Mouse (Mus musculus) C2C12 (cell line): ENCODE measurements around the gene R3hcc1l. TPM values are rescaled to one million over a fixed set of nuclear protein-coding genes. Genes with fewer than 3 reads are reported as not detected.

Source experiments
- H3K27me3 ChIP-seq: one replicate; pipeline ENCODE4 v1.6.1; 2011; ENCODE audit not compliant: control insufficient read depth, insufficient read depth, insufficient read length
- H3K36me3 ChIP-seq: one replicate; pipeline ENCODE4 v1.6.1; 2011; ENCODE audit not compliant: control insufficient read depth, insufficient read depth
- H3K4me3 ChIP-seq: one replicate; pipeline ENCODE4 v1.5.1; 2011; ENCODE audit warnings: mild to moderate bottlenecking, control low read depth; ENCODE audit not compliant: poor library complexity, insufficient read depth, severe bottlenecking
- H3K79me2 ChIP-seq: one replicate; pipeline ENCODE4 v1.6.1; 2011; ENCODE audit not compliant: control insufficient read depth, insufficient read depth
- H3K79me3 ChIP-seq: one replicate; pipeline ENCODE4 v1.6.1; 2011; ENCODE audit warnings: low read depth, control low read depth
- H3ac ChIP-seq: one replicate; pipeline ENCODE3; 2011; ENCODE audit warnings: low read depth; ENCODE audit not compliant: control insufficient read depth, insufficient read length
- CEBPB ChIP-seq: IDR thresholded peaks from one replicate; pipeline ENCODE4 v1.6.1; 2011; ENCODE audit warnings: low read depth, mild to moderate bottlenecking, control low read depth, moderate library complexity
- CTCF ChIP-seq: IDR thresholded peaks from one replicate; pipeline ENCODE4 v1.5.1; 2011; ENCODE audit not compliant: control insufficient read depth, insufficient read depth, insufficient read length
- FOSL1 ChIP-seq: IDR thresholded peaks from one replicate; pipeline ENCODE4 v1.8.0; 2011; ENCODE audit warnings: mild to moderate bottlenecking, low read length; ENCODE audit not compliant: poor library complexity, insufficient read depth, severe bottlenecking
- MAX ChIP-seq: IDR thresholded peaks from one replicate; pipeline ENCODE4 v1.6.1; 2011; ENCODE audit warnings: mild to moderate bottlenecking, control low read depth
- MYOD1 ChIP-seq: IDR thresholded peaks from one replicate; pipeline ENCODE4 v1.6.1; 2011; ENCODE audit warnings: low read depth; ENCODE audit not compliant: control insufficient read depth, insufficient read length
- MYOG ChIP-seq: IDR thresholded peaks from one replicate; pipeline ENCODE4 v1.6.1; 2011; ENCODE audit not compliant: control insufficient read depth, insufficient read length; ENCODE audit errors: extremely low read depth
- USF1 ChIP-seq: IDR thresholded peaks from one replicate; pipeline ENCODE4 v1.6.1; 2011; ENCODE audit warnings: low read depth, mild to moderate bottlenecking, control low read depth, moderate library complexity
- polyA plus RNA-seq: library from polyadenylated mRNA; unstranded; fragments of >200 nt; fragmentation: generic; extraction: Trizol; gene quantifications from one replicate; pipeline ENCODE4 v1.2.1, GENCODE M21; 2012; ENCODE audit warnings: missing spikeins

Gene R3hcc1l
- polyA plus RNA-seq, 1 experiment = 3.3 TPM

- Histone ChIP-seq H3K27me3 (no peaks in the 10 kb centered on the region), H3K79me3 (no peaks in the 10 kb centered on the region), H3K36me3 (peaks cover 49% of the 10 kb centered on the region)
These were observed 78.7 kb downstream of the R3hcc1l start for GRCm38 (mm10) chr19:42597286-42597685.

GRCm38 (mm10) chr19:42597896-42598295, 79.3 kb downstream of the R3hcc1l start:
- Histone ChIP-seq H3ac (no peak overlapping the region), H3K36me3 (peaks cover 49% of the 10 kb centered on the region), H3K79me2 (no peaks in the 10 kb centered on the region), H3K79me3 (no peaks in the 10 kb centered on the region), H3K4me3 (no peak overlapping the region), H3K27me3 (no peaks in the 10 kb centered on the region)
- TF ChIP-seq MYOD1 (no peak), CTCF (no peak), USF1 (no peak), MYOG (no peak)

More at GRCm38 (mm10) chr19:42597286-42597685, 78.7 kb downstream of the R3hcc1l start:
- no peaks in the 10 kb centered on the region for H3K79me2 ChIP-seq
- H3K4me3 ChIP-seq = no peak overlapping the region
- H3ac ChIP-seq = no peak overlapping the region
- TF ChIP-seq MYOG (no peak), CTCF (no peak), MYOD1 (no peak), FOSL1 (no peak), MAX (no peak), CEBPB (no peak), USF1 (no peak)

GRCm38 (mm10) chr19:42599891-42600290, 81.3 kb downstream of the R3hcc1l start:
- Histone ChIP-seq H3K79me2 (no peaks in the 10 kb centered on the region), H3ac (no peak overlapping the region), H3K79me3 (no peaks in the 10 kb centered on the region), H3K4me3 (no peak overlapping the region), H3K27me3 (no peaks in the 10 kb centered on the region), H3K36me3 (peaks cover 34% of the 10 kb centered on the region)
- TF ChIP-seq FOSL1 (no peak), CTCF (no peak)

- Histone ChIP-seq H3K36me3 (peaks cover 28% of the 10 kb centered on the region), H3K27me3 (no peaks in the 10 kb centered on the region), H3K4me3 (no peak overlapping the region), H3K79me3 (no peaks in the 10 kb centered on the region), H3K79me2 (no peaks in the 10 kb centered on the region), H3ac (no peak overlapping the region)
- TF ChIP-seq MAX (no peak), CEBPB (no peak), MYOD1 (no peak), FOSL1 (no peak), USF1 (no peak), MYOG (no peak), CTCF (no peak)
These were observed 82.0 kb downstream of the R3hcc1l start for GRCm38 (mm10) chr19:42600591-42600990.

GRCm38 (mm10) chr19:42601445-42601844, 82.9 kb downstream of the R3hcc1l start:
- Histone ChIP-seq H3K27me3 (no peaks in the 10 kb centered on the region), H3K4me3 (no peak overlapping the region), H3K79me2 (no peaks in the 10 kb centered on the region), H3K79me3 (no peaks in the 10 kb centered on the region), H3ac (no peak overlapping the region), H3K36me3 (peaks cover 24% of the 10 kb centered on the region)
- TF ChIP-seq FOSL1 (no peak), MYOD1 (no peak), CTCF (no peak), CEBPB (no peak), USF1 (no peak), MAX (no peak)

GRCm38 (mm10) chr19:42602041-42602440, 83.5 kb downstream of the R3hcc1l start:
- Histone ChIP-seq H3K79me3 (no peaks in the 10 kb centered on the region), H3K79me2 (no peaks in the 10 kb centered on the region), H3K27me3 (no peaks in the 10 kb centered on the region), H3ac (no peak overlapping the region), H3K36me3 (peaks cover 24% of the 10 kb centered on the region), H3K4me3 (no peak overlapping the region)
- TF ChIP-seq FOSL1 (no peak), USF1 (no peak), MYOG (no peak), CTCF (no peak), CEBPB (no peak), MAX (no peak), MYOD1 (no peak)
